14 mouse cellular contexts compared by ENCODE assay signal in the genomic region with DNA sequence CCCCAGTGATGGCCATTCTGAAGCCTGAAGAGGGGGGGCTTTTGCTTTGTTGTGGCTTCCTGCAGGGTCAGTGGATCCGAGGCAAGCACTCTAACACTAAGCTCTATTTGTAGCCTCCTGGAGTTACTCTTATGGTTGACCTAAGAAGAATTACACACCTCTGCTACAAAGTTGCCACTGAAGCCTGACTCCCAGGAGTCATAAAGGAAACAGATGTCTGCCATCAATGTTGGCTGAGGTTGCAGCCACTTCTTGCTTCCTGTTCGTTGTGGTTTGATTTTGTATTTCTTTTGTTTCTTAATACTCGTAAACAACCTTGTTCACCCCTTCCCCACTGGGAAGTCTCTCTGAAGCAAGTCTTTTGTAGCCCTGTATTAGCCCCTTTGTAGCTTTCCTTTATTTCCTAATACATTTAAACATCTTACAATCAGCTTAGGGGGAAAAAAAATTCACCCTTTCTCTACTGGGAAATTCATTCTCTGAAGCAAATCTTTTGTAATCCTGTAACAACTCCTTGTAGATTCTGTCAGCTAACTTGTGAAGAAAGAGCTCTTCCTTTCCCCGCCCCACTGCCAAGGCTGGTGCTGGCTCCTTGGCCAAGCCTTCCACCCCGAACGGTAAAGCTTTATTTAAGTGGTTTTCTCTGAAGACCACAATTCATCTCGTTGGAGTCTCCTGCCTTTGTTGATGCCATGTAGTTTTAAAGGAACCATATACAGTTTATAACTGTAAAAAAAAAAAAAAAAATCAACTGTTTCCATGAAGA. TPM values are rescaled to one million over a fixed set of nuclear protein-coding genes. Genes with fewer than 3 reads are reported as not detected.
A peak's percentile ranks its signal among the peaks of the same experiment; 100 is the strongest.
DNase-seq lines count a peak whose midpoint lies in the region; ATAC-seq lines count a peak whose summit lies in the region.
"Had no signal": no experiment of that assay in that cellular context is flagged by ENCODE, and none has a peak within 500 bp of the region (broad histone marks: within the 10 kb centered on the region; RNA-seq: fewer than 3 reads in every experiment).

No protein-coding gene starts in this region.

- no peak overlapping the region for H3K9ac ChIP-seq in limb, embryonic 12.5 days (replicated peaks)
- H3K9ac ChIP-seq: liver, embryonic 14.5 days had no signal

- no peak overlapping the region for H3K4me2 ChIP-seq in limb, embryonic 12.5 days

- H3K9me3 ChIP-seq in limb, embryonic 12.5 days: no peaks in the 10 kb centered on the region
- H3K9me3 ChIP-seq: hindbrain, embryonic 10.5 days had no signal

- 50% methylated on average over 7 of the region's 7 CpGs for WGBS in limb, embryonic 12.5 days

- no peaks in the 10 kb centered on the region for H3K27me3 ChIP-seq in limb, embryonic 12.5 days

- peaks cover 7% of the 10 kb centered on the region; the same call in 1 of the 2 replicates for H3K4me1 ChIP-seq in limb, embryonic 12.5 days (replicated peaks)

- intact Hi-C loops in heart, postnatal 14 days (cut with DNase I): no loop called here
- intact Hi-C loops in gastrocnemius, postnatal 36 days (cut with DNase I): no loop called here
- intact Hi-C loops in left cerebral cortex, postnatal 10 days (cut with DNase I): loop anchor here (10.0 kb wide), 1 partner anchor 137 kb away; no protein-coding TSS in a partner anchor

- DNase-seq in heart, adult 11 months: peak; percentile 80
- no peak for DNase-seq in heart, postnatal 14 days
- peak; percentile 59 to 68 for DNase-seq in spleen, postnatal 36 days (ENCODE audit: low spot score in 2 of 2)
- no peak for DNase-seq in spleen, adult 12 weeks (ENCODE audit: low spot score)
- peak; percentile 57 for DNase-seq in thymus, postnatal 25 days
- no peak for DNase-seq in gastrocnemius, postnatal 36 days
- no peak for DNase-seq in left cerebral cortex, postnatal 10 days (ENCODE audit: extremely low spot score in 1 of 2, low spot score in 2 of 2)

- H3K27ac ChIP-seq in limb, embryonic 12.5 days: 0 out of 2 replicates have a peak overlapping the region, but pooled peaks have one; percentile 35
- H3K27ac ChIP-seq: hindbrain, embryonic 10.5 days; liver, embryonic 14.5 days; macrophage had no signal

- ATAC-seq in limb, embryonic 12.5 days (ENCODE audit: insufficient number of reproducible peaks, insufficient read depth, low FRiP score, low TSS enrichment, low read depth): no peak
- ATAC-seq: intestine, embryonic 16.5 days had no signal

- H3K4me3 ChIP-seq in limb, embryonic 12.5 days (replicated peaks): no peak overlapping the region
- H3K4me3 ChIP-seq: hindbrain, embryonic 10.5 days had no signal

- H3K36me3 ChIP-seq in limb, embryonic 12.5 days: no peaks in the 10 kb centered on the region
- H3K36me3 ChIP-seq: hindbrain, embryonic 10.5 days had no signal

RNA-seq across cellular contexts. Expression of gene Ankrd22, which starts 2.2 kb away (rescaled TPM):
- total RNA-seq in heart, postnatal 14 days (2021): not detected
- 0.26 TPM in 1 of 2 replicates, not detected in the other for polyA plus RNA-seq in limb, embryonic 12.5 days (2016; fragmentation: Nextera tagmentation; extraction: Ambion mirVana)
- total RNA-seq in gastrocnemius, postnatal 36 days (2021): not detected
- total RNA-seq in left cerebral cortex, postnatal 10 days (2021): under 1 TPM in 1 of 2 experiments, not detected in 1; 0.24 TPM
- total RNA-seq: adrenal gland, adult 18-20 months had no signal
- polyA plus RNA-seq: hindbrain, embryonic 10.5 days; small intestine, adult 2 months had no signal

RNA-seq across cellular contexts. Expression of gene Stambpl1, which starts 23.9 kb away (rescaled TPM):
- total RNA-seq in heart, postnatal 14 days (2021): 1 to 10 TPM; 4.6 to 4.9 TPM
- polyA plus RNA-seq in limb, embryonic 12.5 days (2016; fragmentation: Nextera tagmentation; extraction: Ambion mirVana): 10.8 and 11.3 TPM in 2 replicates
- total RNA-seq in gastrocnemius, postnatal 36 days (2021): under 1 TPM; 0.79 TPM
- total RNA-seq in left cerebral cortex, postnatal 10 days (2021): 10 to 100 TPM; 16.9 to 18.2 TPM

Comparison
In these comparisons a context has a peak if more than half of its experiments do, and no peak if none do; other contexts are left out.
1. DNase-seq: peak in heart, adult 11 months (single experiment), spleen, postnatal 36 days (2 of 2) and thymus, postnatal 25 days (single experiment); none in heart, postnatal 14 days (0 of 2), spleen, adult 12 weeks (single experiment), gastrocnemius, postnatal 36 days (0 of 2) and left cerebral cortex, postnatal 10 days (0 of 2).